Mouse (Mus musculus): ENCODE measurements around the gene Lrrc56.

DNA sequence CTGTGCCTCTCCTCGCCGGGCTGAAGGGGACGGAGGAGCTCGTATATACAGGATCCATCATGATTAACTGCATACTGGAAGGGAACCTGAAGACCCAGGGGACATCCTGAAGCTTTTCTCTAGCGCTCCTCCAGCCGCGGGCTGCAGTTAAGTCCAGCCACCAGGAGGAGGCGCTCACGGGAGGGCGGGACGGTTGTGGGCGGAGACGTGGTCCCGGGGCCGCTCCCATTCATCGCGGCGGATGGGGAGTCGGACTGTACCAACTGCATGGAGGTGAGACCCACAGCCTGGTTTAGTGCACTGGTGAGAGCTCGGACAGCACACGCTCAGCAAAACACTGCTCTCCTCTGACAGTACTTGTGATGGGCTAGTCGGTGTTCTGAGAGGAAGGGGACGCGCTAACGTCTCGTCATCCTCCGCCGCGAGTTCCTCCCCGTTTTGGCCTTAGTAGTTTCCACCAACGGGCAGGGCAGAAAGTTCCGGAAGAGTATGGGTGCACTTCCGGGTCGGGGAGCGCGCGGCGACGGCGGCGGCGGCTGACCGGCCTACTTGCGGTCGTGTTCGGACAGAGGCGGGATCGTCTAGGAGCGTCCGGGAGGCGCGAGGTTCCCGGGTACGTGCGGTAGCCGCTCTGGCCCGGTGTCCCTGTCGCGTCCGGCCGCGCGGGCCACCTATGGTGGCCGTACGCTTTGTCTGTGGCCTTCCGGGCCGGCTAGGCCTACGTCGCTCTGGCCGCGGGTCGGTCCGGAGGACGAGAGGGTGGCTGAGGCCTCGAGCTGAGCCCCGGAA lies 34.5 kb downstream of the Lrrc56 start, which contains the start of gene Phrf1:
- TF ChIP-seq CTCF (IDR thresholded peaks at IDR 0.05; ENCODE audit: insufficient read depth, low read length): peak; percentile 69
- peak; percentile 81 for TF ChIP-seq POLR2A (IDR thresholded peaks at IDR 0.05; ENCODE audit: borderline replicate concordance, extremely low read depth, low read depth, low read length)

Measured in lung, adult 2 months (tissue).